Mouse (Mus musculus): Measurements from ENCODE around the gene Cacna1e. TPM values are rescaled to one million over a fixed set of nuclear protein-coding genes. Genes with fewer than 3 reads are reported as not detected.

The Cacna1e gene
- polyA plus RNA-seq, 1 experiment from 2014 or later, result 1.4 TPM

GRCm38 (mm10) chr1:154763132-154763531 is 121.2 kb downstream of the Cacna1e start:
- Histone ChIP-seq H3K36me3 (ENCODE audit: control insufficient read depth, insufficient read depth, low read length) (no peaks in the 10 kb centered on the region), H3K4me1 (replicated peaks; ENCODE audit: control insufficient read depth, insufficient read depth, low read length) (no peaks in the 10 kb centered on the region), H3K4me2 (ENCODE audit: low read depth, low read length, severe bottlenecking) (no peak overlapping the region), H3K9ac (ENCODE audit: low read length) (no peak overlapping the region), H3K27me3 (ENCODE audit: control insufficient read depth, insufficient read depth, low read length) (no peaks in the 10 kb centered on the region), H3K4me3 (ENCODE audit: low read depth, low read length) (no peak overlapping the region), H3K27ac (ENCODE audit: low read depth, low read length) (no peak overlapping the region), H3K9me3 (ENCODE audit: control insufficient read depth, low read length) (no peaks in the 10 kb centered on the region)
- ATAC-seq (replicated peaks; ENCODE audit: low FRiP score), result no peak
- no peak for DNase-seq (ENCODE audit: low spot score)
- WGBS, result 48% methylated on average over 4 of the region's 4 CpGs

DNA sequence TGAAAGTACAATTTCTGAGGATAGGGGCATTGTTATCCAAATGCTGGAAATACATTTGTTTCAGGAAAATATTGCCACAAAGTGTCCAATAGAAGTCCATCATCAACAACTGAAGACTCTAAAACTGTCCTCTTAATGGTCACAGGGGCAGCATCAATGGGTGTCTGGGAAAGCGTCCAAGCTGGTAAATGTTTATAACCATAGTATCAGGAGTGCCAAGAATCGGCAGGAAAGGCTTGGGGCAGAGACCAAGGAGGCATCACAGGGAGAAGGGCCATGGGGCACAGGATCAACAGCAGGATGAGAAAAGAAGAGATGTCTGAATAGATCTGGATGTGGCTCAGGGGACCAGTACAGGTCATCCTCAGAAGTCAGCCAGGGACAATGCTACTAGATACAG is 132.2 kb downstream of the Cacna1e start:
- Histone ChIP-seq H3K36me3 (ENCODE audit: control insufficient read depth, insufficient read depth, low read length) (no peaks in the 10 kb centered on the region), H3K9ac (ENCODE audit: low read length) (no peak overlapping the region), H3K4me2 (ENCODE audit: low read depth, low read length, severe bottlenecking) (no peak overlapping the region), H3K27me3 (ENCODE audit: control insufficient read depth, insufficient read depth, low read length) (no peaks in the 10 kb centered on the region), H3K27ac (ENCODE audit: low read depth, low read length) (no peak overlapping the region), H3K4me3 (ENCODE audit: low read depth, low read length) (no peak overlapping the region), H3K4me1 (replicated peaks; ENCODE audit: control insufficient read depth, insufficient read depth, low read length) (no peaks in the 10 kb centered on the region), H3K9me3 (ENCODE audit: control insufficient read depth, low read length) (no peaks in the 10 kb centered on the region)
- 93% methylated on average over 2 of the region's 2 CpGs for WGBS
- DNase-seq (ENCODE audit: low spot score), result no peak
- no peak for ATAC-seq (replicated peaks; ENCODE audit: low FRiP score)

- H3K4me2 ChIP-seq (ENCODE audit: low read depth, low read length, severe bottlenecking), result no peak overlapping the region
- DNase-seq (ENCODE audit: low spot score) (no peak), ATAC-seq (replicated peaks; ENCODE audit: low FRiP score) (no peak)
- no peak overlapping the region for H3K4me3 ChIP-seq (ENCODE audit: low read depth, low read length)
- H3K4me1 ChIP-seq (replicated peaks; ENCODE audit: control insufficient read depth, insufficient read depth, low read length), result no peaks in the 10 kb centered on the region
- no peaks in the 10 kb centered on the region for H3K36me3 ChIP-seq (ENCODE audit: control insufficient read depth, insufficient read depth, low read length)
- WGBS, result 83% methylated on average over 3 of the region's 3 CpGs
- H3K9ac ChIP-seq (ENCODE audit: low read length), result no peak overlapping the region
- no peaks in the 10 kb centered on the region for H3K9me3 ChIP-seq (ENCODE audit: control insufficient read depth, low read length)
- H3K27ac ChIP-seq (ENCODE audit: low read depth, low read length), result no peak overlapping the region
- no peaks in the 10 kb centered on the region for H3K27me3 ChIP-seq (ENCODE audit: control insufficient read depth, insufficient read depth, low read length)
Observed at GRCm38 (mm10) chr1:154748531-154748930, 135.8 kb downstream of the Cacna1e start.

- no peak overlapping the region for H3K4me3 ChIP-seq (ENCODE audit: low read depth, low read length)
- ATAC-seq (replicated peaks; ENCODE audit: low FRiP score) (no peak), DNase-seq (ENCODE audit: low spot score) (no peak)
- 86% methylated on average over 6 of the region's 6 CpGs for WGBS
- no peaks in the 10 kb centered on the region for H3K27me3 ChIP-seq (ENCODE audit: control insufficient read depth, insufficient read depth, low read length)
- H3K9ac ChIP-seq (ENCODE audit: low read length), result no peak overlapping the region
- H3K4me1 ChIP-seq (replicated peaks; ENCODE audit: control insufficient read depth, insufficient read depth, low read length), result no peaks in the 10 kb centered on the region
- H3K9me3 ChIP-seq (ENCODE audit: control insufficient read depth, low read length), result no peaks in the 10 kb centered on the region
- H3K27ac ChIP-seq (ENCODE audit: low read depth, low read length), result no peak overlapping the region
- no peaks in the 10 kb centered on the region for H3K36me3 ChIP-seq (ENCODE audit: control insufficient read depth, insufficient read depth, low read length)
- H3K4me2 ChIP-seq (ENCODE audit: low read depth, low read length, severe bottlenecking), result no peak overlapping the region
Observed at GRCm38 (mm10) chr1:154745241-154745640, 139.1 kb downstream of the Cacna1e start.

DNA sequence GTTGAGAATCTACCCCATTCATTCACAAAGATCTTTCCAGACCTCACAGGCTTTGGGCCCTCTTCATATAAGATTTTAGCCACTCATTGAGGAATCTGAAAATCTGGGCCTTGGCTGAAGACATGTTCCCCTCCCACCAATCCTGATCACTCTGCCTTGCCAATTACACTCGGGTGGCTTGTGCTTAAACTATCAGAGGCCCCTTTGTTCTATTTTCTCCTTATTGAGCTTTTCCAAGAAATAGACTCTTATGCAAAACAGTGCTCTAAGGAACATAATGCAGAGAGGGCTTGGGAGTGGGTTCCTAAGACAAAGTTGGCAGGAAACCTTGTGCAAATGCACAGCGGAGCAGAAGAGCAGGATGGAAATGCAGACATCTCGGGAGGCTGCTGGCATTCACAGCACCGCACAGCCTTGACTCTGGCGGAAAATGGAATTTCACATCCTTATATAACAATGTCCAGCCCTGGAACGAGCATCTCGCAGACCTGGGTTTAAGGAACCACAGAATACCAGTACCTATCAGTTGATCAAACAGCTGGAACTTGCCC is 153.8 kb downstream of the Cacna1e start:
- WGBS, result 59% methylated on average over 7 of the region's 7 CpGs

GRCm38 (mm10) chr1:154729269-154729980 is 154.9 kb downstream of the Cacna1e start:
- ATAC-seq (replicated peaks; ENCODE audit: low FRiP score), result no peak
- DNase-seq (ENCODE audit: low spot score), result peak; percentile 84
- no peak overlapping the region for H3K27ac ChIP-seq (ENCODE audit: low read depth, low read length)
- 0 out of 2 replicates have a peak, but pooled peaks cover 6% of the 10 kb centered on the region for H3K4me1 ChIP-seq (replicated peaks; ENCODE audit: control insufficient read depth, insufficient read depth, low read length)
- H3K36me3 ChIP-seq (ENCODE audit: control insufficient read depth, insufficient read depth, low read length), result no peaks in the 10 kb centered on the region
- H3K4me3 ChIP-seq (ENCODE audit: low read depth, low read length), result no peak overlapping the region
- H3K9ac ChIP-seq (ENCODE audit: low read length), result no peak overlapping the region
- peaks cover 31% of the 10 kb centered on the region for H3K27me3 ChIP-seq (ENCODE audit: control insufficient read depth, insufficient read depth, low read length)
- no peaks in the 10 kb centered on the region for H3K9me3 ChIP-seq (ENCODE audit: control insufficient read depth, low read length)
- 64% methylated on average over 6 of the region's 6 CpGs for WGBS
- H3K4me2 ChIP-seq (ENCODE audit: low read depth, low read length, severe bottlenecking), result no peak overlapping the region

More for the DNA sequence above, 153.8 kb downstream of the Cacna1e start:
- Histone ChIP-seq H3K4me1 (replicated peaks; ENCODE audit: control insufficient read depth, insufficient read depth, low read length) (0 out of 2 replicates have a peak, but pooled peaks cover 4% of the 10 kb centered on the region), H3K36me3 (ENCODE audit: control insufficient read depth, insufficient read depth, low read length) (no peaks in the 10 kb centered on the region), H3K4me3 (ENCODE audit: low read depth, low read length) (no peak overlapping the region), H3K9me3 (ENCODE audit: control insufficient read depth, low read length) (no peaks in the 10 kb centered on the region), H3K4me2 (ENCODE audit: low read depth, low read length, severe bottlenecking) (no peak overlapping the region), H3K27ac (ENCODE audit: low read depth, low read length) (no peak overlapping the region), H3K27me3 (ENCODE audit: control insufficient read depth, insufficient read depth, low read length) (peaks cover 20% of the 10 kb centered on the region), H3K9ac (ENCODE audit: low read length) (no peak overlapping the region)
- no peak for DNase-seq (ENCODE audit: low spot score)
- ATAC-seq (replicated peaks; ENCODE audit: low FRiP score), result no peak

DNA sequence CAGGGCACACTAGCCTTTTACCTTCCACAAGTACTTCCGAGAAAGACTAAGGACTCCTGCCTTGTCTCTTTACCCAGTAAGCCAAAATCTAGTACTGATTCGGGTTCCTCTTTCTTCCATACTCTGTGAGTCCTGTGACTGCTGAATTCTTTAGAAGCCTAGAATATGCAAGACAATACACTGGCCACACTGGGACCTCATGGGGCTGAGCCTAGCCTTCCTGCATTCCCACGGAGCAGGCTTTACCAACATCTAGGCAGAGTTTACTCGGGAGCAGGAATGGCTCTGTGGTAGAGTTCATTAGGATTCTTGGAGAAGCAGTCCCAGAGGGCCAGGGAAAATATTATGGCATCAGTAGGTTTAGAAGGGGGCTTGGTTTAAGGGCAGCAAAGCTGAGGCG is 155.6 kb downstream of the Cacna1e start:
- H3K4me3 ChIP-seq (ENCODE audit: low read depth, low read length), result no peak overlapping the region
- H3K4me2 ChIP-seq (ENCODE audit: low read depth, low read length, severe bottlenecking), result no peak overlapping the region
- H3K36me3 ChIP-seq (ENCODE audit: control insufficient read depth, insufficient read depth, low read length), result no peaks in the 10 kb centered on the region
- 0 out of 2 replicates have a peak overlapping the region, but pooled peaks have one; percentile 2 for H3K9ac ChIP-seq (ENCODE audit: low read length)
- ATAC-seq (replicated peaks; ENCODE audit: low FRiP score) (no peak), DNase-seq (ENCODE audit: low spot score) (no peak)
- H3K27ac ChIP-seq (ENCODE audit: low read depth, low read length), result no peak overlapping the region
- no peaks in the 10 kb centered on the region for H3K9me3 ChIP-seq (ENCODE audit: control insufficient read depth, low read length)
- H3K27me3 ChIP-seq (ENCODE audit: control insufficient read depth, insufficient read depth, low read length), result peaks cover 36% of the 10 kb centered on the region
- 44% methylated on average over 5 of the region's 5 CpGs for WGBS
- H3K4me1 ChIP-seq (replicated peaks; ENCODE audit: control insufficient read depth, insufficient read depth, low read length), result 0 out of 2 replicates have a peak, but pooled peaks cover 9% of the 10 kb centered on the region

- Histone ChIP-seq H3K4me3 (ENCODE audit: low read depth, low read length) (no peak overlapping the region), H3K27ac (ENCODE audit: low read depth, low read length) (no peak overlapping the region), H3K9ac (ENCODE audit: low read length) (no peak overlapping the region), H3K27me3 (ENCODE audit: control insufficient read depth, insufficient read depth, low read length) (peaks cover 41% of the 10 kb centered on the region), H3K4me1 (replicated peaks; ENCODE audit: control insufficient read depth, insufficient read depth, low read length) (peaks cover 9% of the 10 kb centered on the region; the same call in 1 of the 2 replicates), H3K36me3 (ENCODE audit: control insufficient read depth, insufficient read depth, low read length) (no peaks in the 10 kb centered on the region), H3K4me2 (ENCODE audit: low read depth, low read length, severe bottlenecking) (no peak overlapping the region), H3K9me3 (ENCODE audit: control insufficient read depth, low read length) (no peaks in the 10 kb centered on the region)
- DNase-seq (ENCODE audit: low spot score) (no peak), ATAC-seq (replicated peaks; ENCODE audit: low FRiP score) (no peak)
- 84% methylated on average over 8 of the region's 8 CpGs for WGBS
Observed at GRCm38 (mm10) chr1:154727696-154728095, 156.6 kb downstream of the Cacna1e start.

Measured in forebrain, embryonic 11.5 days (tissue).